Mouse (Mus musculus): Measurements from ENCODE around the gene Shox2.

DNA sequence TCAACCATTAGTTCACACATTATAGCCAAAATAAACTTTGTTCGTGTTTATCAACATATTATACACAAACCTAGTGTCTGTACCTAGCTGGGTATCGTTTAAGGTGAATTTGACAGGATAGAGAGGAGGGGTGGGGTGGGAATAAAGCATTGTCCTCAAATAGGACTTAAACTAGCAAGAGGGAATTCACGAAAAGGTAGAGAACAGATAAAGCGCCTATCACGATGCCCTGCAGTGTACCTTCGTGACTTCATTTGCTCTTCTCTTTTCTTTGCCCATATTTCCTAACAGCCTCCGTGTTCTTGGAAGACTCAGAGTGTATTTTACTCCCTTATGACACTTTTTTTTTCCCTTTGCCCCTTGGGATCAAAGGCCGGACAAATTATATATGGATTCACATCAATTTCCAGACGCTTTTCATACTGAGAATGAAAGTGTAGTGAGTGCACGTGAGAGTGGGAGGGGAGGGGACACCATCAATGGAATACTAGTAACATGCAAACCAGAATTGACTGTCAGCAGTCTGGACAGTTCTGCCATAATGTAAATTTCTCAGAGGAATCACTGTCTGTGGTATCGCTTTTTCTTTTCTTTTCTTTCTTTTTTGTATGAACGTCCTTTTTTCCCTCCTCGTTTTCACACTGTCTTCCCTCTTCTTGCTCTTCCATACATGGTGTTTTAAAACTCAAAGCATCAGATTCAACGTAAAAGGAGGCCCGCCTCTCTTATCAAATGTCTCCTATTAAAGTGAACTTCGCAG, 9.2 kb downstream of the Shox2 start:
- TF ChIP-seq POLR2A (IDR thresholded peaks at IDR 0.05; ENCODE audit: borderline replicate concordance, control insufficient read depth, low read depth, low read length) (no peak), CTCF (IDR thresholded peaks at IDR 0.05; ENCODE audit: control insufficient read depth, insufficient read depth, low read length) (no peak)
